Mouse (Mus musculus): Measurements from ENCODE around the gene Bcat1.

- TF ChIP-seq EP300 (IDR thresholded peaks at IDR 0.05) (no peak), CTCF (IDR thresholded peaks at IDR 0.05) (no peak)
These were observed 6.1 kb downstream of the Bcat1 start for GRCm38 (mm10) chr6:145069921-145070320.
